Mouse (Mus musculus) liver, embryonic 11.5 days (tissue): ENCODE data around the gene Tmem97. TPM values are rescaled to one million over a fixed set of nuclear protein-coding genes. Genes with fewer than 3 reads are reported as not detected.
A peak's percentile ranks its signal among the peaks of the same experiment; 100 is the strongest.

Experiments used
- ATAC-seq: fragments of 200-750 bp; cut with Nextera tagmentation; replicated peaks from 2 replicates; pipeline ENCODE4 v1.8.0; 2017; ENCODE audit warnings: moderate number of reproducible peaks, mild to moderate bottlenecking, moderate TSS enrichment, moderate library complexity; ENCODE audit not compliant: low FRiP score
- DNase-seq: peaks from one replicate; pipeline ENCODE4 v3.0.0-alpha.2; 2017; ENCODE audit warnings: low spot score
- H3K27ac ChIP-seq: fragments of 300-500 bp; sonication (generic); 2 replicates; pipeline ENCODE4 v1.5.1; 2014; ENCODE audit warnings: mild to moderate bottlenecking, low read depth, low read length, control low read depth
- H3K27me3 ChIP-seq: fragments of 300-500 bp; sonication (generic); replicated peaks from 2 replicates; pipeline ENCODE4 v1.6.1; 2014; ENCODE audit warnings: low read length, mixed read lengths; ENCODE audit not compliant: control insufficient read depth, insufficient read depth
- H3K36me3 ChIP-seq: fragments of 300-500 bp; sonication (generic); 2 replicates; pipeline ENCODE4 v1.6.1; 2014; ENCODE audit warnings: mild to moderate bottlenecking, low read length, moderate library complexity, mixed read lengths; ENCODE audit not compliant: control insufficient read depth, insufficient read depth
- H3K4me1 ChIP-seq: fragments of 300-500 bp; sonication (generic); replicated peaks from 2 replicates; pipeline ENCODE4 v1.6.1; 2014; ENCODE audit warnings: low read length, mixed read lengths; ENCODE audit not compliant: control insufficient read depth, insufficient read depth
- H3K4me2 ChIP-seq: fragments of 300-500 bp; sonication (generic); 2 replicates; pipeline ENCODE4 v1.6.1; 2014; ENCODE audit warnings: mild to moderate bottlenecking, control low read depth, moderate library complexity
- H3K4me3 ChIP-seq: fragments of 300-500 bp; sonication (generic); 2 replicates; pipeline ENCODE4 v1.5.1; 2014; ENCODE audit warnings: low read depth, low read length, control low read depth
- H3K9ac ChIP-seq: fragments of 300-500 bp; sonication (generic); 2 replicates; pipeline ENCODE4 v1.6.1; 2014; ENCODE audit warnings: low read depth, low read length, control low read depth
- H3K9me3 ChIP-seq: fragments of 300-500 bp; sonication (generic); 2 replicates; pipeline ENCODE4 v1.6.1; 2016; ENCODE audit warnings: low read length, inconsistent platforms, mixed read lengths; ENCODE audit not compliant: control insufficient read depth
- WGBS: fragments of 180-500 bp; shearing (Covaris S2); extraction: QIAGEN DNeasy Blood & Tissue Kit; methylation state at CpG from one replicate; pipeline ENCODE4 v1.1.7; 2014; 5-methylcytosine and 5-hydroxymethylcytosine counted together
- polyA plus RNA-seq: library from polyadenylated mRNA; unstranded; fragments of >200 nt; fragmentation: Nextera tagmentation; extraction: Ambion mirVana; gene quantifications from 2 replicates; pipeline ENCODE4 v1.2.1, GENCODE M21; 2014

Gene Tmem97
- polyA plus RNA-seq, 1 experiment from 2014 or later: 173 TPM

- ATAC-seq: no peak
- Histone ChIP-seq H3K9ac (peak within 1 kb of the TSS; percentile 25; the same call in 1 of the 2 replicates), H3K4me2 (peak within 1 kb of the TSS; percentile 93), H3K4me3 (peak within 1 kb of the TSS; percentile 54), H3K36me3 (no peaks in the 10 kb centered on the region), H3K4me1 (peaks cover 7% of the 10 kb centered on the region), H3K27ac (peak within 1 kb of the TSS; percentile 57), H3K27me3 (peaks cover 57% of the 10 kb centered on the region), H3K9me3 (no peaks in the 10 kb centered on the region)
- WGBS: 51% methylated on average over 7 of the region's 7 CpGs
- DNase-seq: no peak
These were observed 51.6 kb downstream of the Tmem97 start, which contains the start of gene Vtn for GRCm38 (mm10) chr11:78499004-78499403. Gene Vtn, plus strand, starts transcription at chr11:78499091.

DNA sequence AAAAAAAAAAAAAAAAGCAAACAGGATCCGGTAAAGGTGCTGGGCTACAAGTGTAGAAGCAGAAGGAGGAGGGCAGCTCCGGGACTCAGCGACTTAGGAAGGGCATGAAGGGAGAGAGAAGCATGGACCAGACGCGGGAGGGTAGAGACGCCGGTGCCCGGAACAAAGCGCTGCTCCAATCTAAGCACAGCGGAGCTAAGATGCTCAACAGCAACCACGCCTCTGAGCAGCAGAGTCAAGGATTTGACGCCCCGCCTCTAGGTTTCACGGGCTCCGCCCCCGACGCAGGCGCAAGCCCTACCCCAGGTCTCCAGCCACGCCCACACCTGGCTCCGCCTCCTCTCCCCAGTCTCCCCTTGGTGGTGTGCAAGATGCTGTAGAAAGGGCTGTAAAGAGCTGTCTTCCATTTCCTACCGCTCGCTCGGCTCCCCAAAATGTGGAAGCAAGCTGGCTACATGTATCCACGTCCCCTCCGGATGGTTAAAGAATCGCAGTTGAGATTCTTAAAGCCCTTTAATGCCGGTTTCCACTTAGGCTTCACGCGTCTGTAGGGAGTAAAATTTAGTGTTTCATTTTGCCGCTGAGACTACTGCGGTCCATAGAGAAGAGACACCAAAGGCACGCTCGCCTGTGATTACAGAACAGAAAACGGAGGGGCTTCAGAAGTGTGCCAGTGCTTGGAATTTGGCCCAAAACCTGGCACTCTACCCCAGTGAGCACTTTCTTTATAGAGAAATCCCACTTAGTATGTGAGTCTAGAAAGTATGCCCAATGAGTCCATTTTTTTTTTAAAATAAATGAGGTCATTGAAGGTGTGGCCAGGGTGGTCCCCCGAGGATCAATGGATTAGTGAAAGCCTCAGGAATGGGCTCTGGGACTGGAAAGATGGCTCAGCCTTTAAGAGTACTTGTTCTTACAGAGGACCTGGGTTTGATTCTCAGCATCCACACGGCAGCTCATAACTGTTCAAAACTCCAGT, 52.7 kb downstream of the Tmem97 start, which contains the start of gene Sarm1:
Sarm1 (minus strand) TSS at position 211 of the 979 bp plus-strand sequence.
- Histone ChIP-seq H3K4me2 (peak within 1 kb of the TSS; percentile 93), H3K9ac (peak within 1 kb of the TSS; percentile 25; the same call in 1 of the 2 replicates), H3K27me3 (peaks cover 57% of the 10 kb centered on the region), H3K4me1 (peaks cover 7% of the 10 kb centered on the region), H3K36me3 (no peaks in the 10 kb centered on the region), H3K27ac (peak within 1 kb of the TSS; percentile 23; the same call in 1 of the 2 replicates), H3K9me3 (no peaks in the 10 kb centered on the region), H3K4me3 (peak within 1 kb of the TSS; percentile 54)
- 3% methylated on average over 36 of the region's 36 CpGs for WGBS
- peak; percentile 92 for DNase-seq
- peak; percentile 93 for ATAC-seq

DNA sequence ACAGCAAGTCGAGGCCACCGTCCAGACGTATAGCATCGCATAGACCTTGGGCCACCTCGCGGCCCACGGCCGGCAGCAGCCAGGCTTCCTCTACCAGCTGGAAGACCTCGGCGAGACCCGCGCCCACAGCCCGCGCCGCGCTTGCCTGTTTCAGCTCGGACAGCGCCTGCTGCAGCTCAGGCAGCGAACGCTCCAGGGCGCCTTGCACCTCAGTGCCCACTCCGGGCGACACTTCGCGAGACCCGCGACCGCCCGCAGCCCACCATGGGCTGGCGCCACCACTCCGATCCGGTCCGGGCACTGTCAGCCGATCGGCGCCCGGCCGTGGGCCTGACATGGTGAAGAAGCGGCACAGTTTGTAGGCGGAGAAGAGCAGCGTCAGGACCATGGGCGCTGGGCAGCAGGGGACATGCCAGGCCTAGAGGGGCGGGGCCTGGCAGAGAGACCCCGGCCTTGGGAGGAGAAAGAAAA, 53.5 kb downstream of the Tmem97 start:
- Histone ChIP-seq H3K4me2 (peak overlapping the region; percentile 93), H3K4me3 (peak overlapping the region; percentile 54), H3K27ac (no peak overlapping the region), H3K9ac (no peak overlapping the region), H3K9me3 (no peaks in the 10 kb centered on the region), H3K36me3 (no peaks in the 10 kb centered on the region), H3K27me3 (peaks cover 57% of the 10 kb centered on the region), H3K4me1 (peaks cover 7% of the 10 kb centered on the region)
- no peak for DNase-seq
- 1% methylated on average over 44 of the region's 44 CpGs for WGBS
- no peak for ATAC-seq

GRCm38 (mm10) chr11:78495904-78496303, 54.7 kb downstream of the Tmem97 start:
- H3K36me3 ChIP-seq: no peaks in the 10 kb centered on the region
- WGBS: 13% methylated on average over 6 of the region's 6 CpGs
- DNase-seq (no peak), ATAC-seq (no peak)
- H3K4me2 ChIP-seq: no peak overlapping the region
- H3K27me3 ChIP-seq: peaks cover 63% of the 10 kb centered on the region
- no peak overlapping the region for H3K9ac ChIP-seq
- H3K9me3 ChIP-seq: no peaks in the 10 kb centered on the region
- peaks cover 7% of the 10 kb centered on the region for H3K4me1 ChIP-seq
- H3K27ac ChIP-seq: no peak overlapping the region
- H3K4me3 ChIP-seq: no peak overlapping the region

Other genes with a start within 250 kb of the Tmem97 start
- 48.3 and 50.3 TPM in 2 replicates for gene Spag5, start 249.2 kb downstream of the Tmem97 start, polyA plus RNA-seq
- gene Aldoc, start 227.8 kb downstream of the Tmem97 start, polyA plus RNA-seq: 8.8 and 9.9 TPM in 2 replicates
- gene Pigs, start 222.4 kb downstream of the Tmem97 start, polyA plus RNA-seq: 63.6 and 68.2 TPM in 2 replicates
- 68.9 and 72.7 TPM in 2 replicates for gene Unc119, start 207.3 kb downstream of the Tmem97 start, polyA plus RNA-seq
- not detected in 2 replicates for gene Foxn1, start 164.2 kb downstream of the Tmem97 start, polyA plus RNA-seq
- not detected in 2 replicates for gene Slc13a2, start 128.6 kb downstream of the Tmem97 start, polyA plus RNA-seq
- 9.8 and 12.1 TPM in 2 replicates for gene Slc46a1, start 85.1 kb downstream of the Tmem97 start, polyA plus RNA-seq
- gene Sarm1, start 53.0 kb downstream of the Tmem97 start, polyA plus RNA-seq: 0.44 and 0.71 TPM in 2 replicates
- gene Vtn, start 51.7 kb downstream of the Tmem97 start, polyA plus RNA-seq: 220 and 245 TPM in 2 replicates
- 0.21 and 0.32 TPM in 2 replicates for gene Sebox, start 47.3 kb downstream of the Tmem97 start, polyA plus RNA-seq
- gene Tmem199, start 38.6 kb downstream of the Tmem97 start, polyA plus RNA-seq: 59.9 and 61.9 TPM in 2 replicates
- 151 and 154 TPM in 2 replicates for gene Poldip2, start 38.6 kb downstream of the Tmem97 start, polyA plus RNA-seq
- 42.1 and 42.2 TPM in 2 replicates for gene Tnfaip1, start 14.4 kb downstream of the Tmem97 start, polyA plus RNA-seq
- 112 and 114 TPM in 2 replicates for gene Ift20, start 14.4 kb downstream of the Tmem97 start, polyA plus RNA-seq
- 13.9 and 17.2 TPM in 2 replicates for gene Nlk, start 146.6 kb upstream of the Tmem97 start, polyA plus RNA-seq
- gene Ccnq, start 201.0 kb upstream of the Tmem97 start, polyA plus RNA-seq: 47.9 and 52.3 TPM in 2 replicates